Mouse (Mus musculus) kidney, adult 8-10 months (tissue): ENCODE results near the gene Mettl7a1.
A peak's percentile ranks its signal among the peaks of the same experiment; 100 is the strongest.
"Not testable (repeated sequence)": the region's sequence is repeated elsewhere in the genome, so short reads cannot be mapped to it uniquely, and the experiment has no call there.

Experiments used
- DNase-seq, 2 experiments: peaks; one replicate each; pipeline ENCODE4 v3.0.0; 2022

Gene Mettl7a1

GRCm38 (mm10) chr15:100304019-100304991 lies at the start of gene Mettl7a1:
Mettl7a1 (plus strand) TSS chr15:100304140.
- peak; percentile 83 to 86 for DNase-seq

- DNase-seq = no peak
Measured at GRCm38 (mm10) chr15:100256386-100256785, 47.6 kb upstream of the Mettl7a1 start.

- no peak for DNase-seq
Measured at GRCm38 (mm10) chr15:100257305-100257704, 46.6 kb upstream of the Mettl7a1 start.

GRCm38 (mm10) chr15:100258646-100259425 lies 45.1 kb upstream of the Mettl7a1 start:
- no peak for DNase-seq

- not testable (repeated sequence) for DNase-seq
Measured at GRCm38 (mm10) chr15:100260351-100260750, 43.6 kb upstream of the Mettl7a1 start.

GRCm38 (mm10) chr15:100263246-100263905 lies 40.6 kb upstream of the Mettl7a1 start:
- DNase-seq = no peak

GRCm38 (mm10) chr15:100265586-100266325 lies 38.2 kb upstream of the Mettl7a1 start:
- DNase-seq = no peak

- no peak for DNase-seq
Measured at GRCm38 (mm10) chr15:100268916-100269315, 35.0 kb upstream of the Mettl7a1 start.

- peak; percentile 21 to 24 for DNase-seq
Measured at GRCm38 (mm10) chr15:100269776-100270175, 34.2 kb upstream of the Mettl7a1 start.

GRCm38 (mm10) chr15:100270609-100271008 lies 33.3 kb upstream of the Mettl7a1 start:
- DNase-seq = not testable (repeated sequence)

- DNase-seq = no peak
Measured at GRCm38 (mm10) chr15:100271411-100271810, 32.5 kb upstream of the Mettl7a1 start.

GRCm38 (mm10) chr15:100273791-100274308 lies 30.1 kb upstream of the Mettl7a1 start:
- DNase-seq = peak; percentile 41 to 48

GRCm38 (mm10) chr15:100274790-100275559 lies 29.0 kb upstream of the Mettl7a1 start:
- peak; percentile 20 to 43 for DNase-seq

GRCm38 (mm10) chr15:100276403-100276802 lies 27.5 kb upstream of the Mettl7a1 start:
- no peak for DNase-seq

GRCm38 (mm10) chr15:100277586-100277985 lies 26.4 kb upstream of the Mettl7a1 start:
- DNase-seq = no peak

GRCm38 (mm10) chr15:100280626-100281025 lies 23.3 kb upstream of the Mettl7a1 start, which contains the start of gene Tmprss12:
Tmprss12 (plus strand) TSS chr15:100280837.
- no peak for DNase-seq

- no peak for DNase-seq
Measured at GRCm38 (mm10) chr15:100288980-100289379, 15.0 kb upstream of the Mettl7a1 start.

GRCm38 (mm10) chr15:100290858-100291257 lies 13.1 kb upstream of the Mettl7a1 start:
- no peak for DNase-seq

GRCm38 (mm10) chr15:100292326-100292725 lies 11.6 kb upstream of the Mettl7a1 start:
- no peak for DNase-seq

GRCm38 (mm10) chr15:100297856-100298255 lies 6.1 kb upstream of the Mettl7a1 start:
- DNase-seq = no peak

- DNase-seq = no peak
Measured at GRCm38 (mm10) chr15:100300499-100300898, 3.4 kb upstream of the Mettl7a1 start.
